Mouse (Mus musculus) cortical plate, adult 2 months (tissue): ENCODE data around the gene Yipf3. TPM values are rescaled to one million over a fixed set of nuclear protein-coding genes. Genes with fewer than 3 reads are reported as not detected.
A peak's percentile ranks its signal among the peaks of the same experiment; 100 is the strongest.

Source experiments
- H3K27ac ChIP-seq: fragments of 200-500 bp; 2 replicates; pipeline ENCODE4 v1.5.1; 2012; ENCODE audit warnings: low read length, control low read depth, inconsistent platforms; ENCODE audit not compliant: insufficient read depth
- H3K4me1 ChIP-seq: fragments of 200-500 bp; 2 replicates; pipeline ENCODE4 v1.6.1; 2011; ENCODE audit warnings: low read length; ENCODE audit not compliant: control insufficient read depth, insufficient read depth
- H3K4me3 ChIP-seq: fragments of 200-500 bp; 2 replicates; pipeline ENCODE4 v1.5.1; 2011; ENCODE audit warnings: mild to moderate bottlenecking, low read length, control low read depth; ENCODE audit not compliant: insufficient read depth
- CTCF ChIP-seq: fragments of 200-500 bp; IDR thresholded peaks from 2 replicates; pipeline ENCODE4 v1.5.1; 2011; ENCODE audit warnings: mild to moderate bottlenecking, control low read depth, low read length; ENCODE audit not compliant: insufficient read depth; ENCODE audit errors: extremely low read depth
- POLR2A ChIP-seq: fragments of 200-500 bp; IDR thresholded peaks from 2 replicates; pipeline ENCODE4 v1.6.1; 2011; ENCODE audit warnings: mild to moderate bottlenecking, low read length, control low read depth; ENCODE audit not compliant: insufficient read depth; ENCODE audit errors: extremely low read depth
- polyA plus RNA-seq: library from polyadenylated mRNA; depleted of rRNA; stranded (reverse); fragments of >200 nt; gene quantifications from 2 replicates; pipeline ENCODE4 v1.2.3, GENCODE M21; 2012

Yipf3 gene
- polyA plus RNA-seq, 1 experiment: 91.5 TPM

- TF ChIP-seq CTCF: no peak
- TF ChIP-seq POLR2A: 0 out of 2 replicates have a peak, but pooled peaks have one; percentile 19
- no peak within 1 kb of the TSS for H3K27ac ChIP-seq
- peak within 1 kb of the TSS; percentile 60 for H3K4me3 ChIP-seq
- peaks cover 3% of the 10 kb centered on the region; the same call in 1 of the 2 replicates for H3K4me1 ChIP-seq
Measured at GRCm38 (mm10) chr17:46282483-46283123, 34.7 kb downstream of the Yipf3 start, which contains the start of gene Tjap1. Gene Tjap1 (minus strand): TSS chr17:46283026.

GRCm38 (mm10) chr17:46283140-46283539 lies 35.3 kb downstream of the Yipf3 start:
- H3K27ac ChIP-seq: no peak overlapping the region
- TF ChIP-seq POLR2A (no peak), CTCF (no peak)

GRCm38 (mm10) chr17:46283911-46284310 lies 36.0 kb downstream of the Yipf3 start:
- no peak overlapping the region for H3K27ac ChIP-seq
- peaks cover 1% of the 10 kb centered on the region; the same call in 1 of the 2 replicates for H3K4me1 ChIP-seq
- no peak overlapping the region for H3K4me3 ChIP-seq
- TF ChIP-seq POLR2A (no peak), CTCF (no peak)

More at GRCm38 (mm10) chr17:46283140-46283539, 35.3 kb downstream of the Yipf3 start:
- Histone ChIP-seq H3K4me3 (peak overlapping the region; percentile 60; the same call in 1 of the 2 replicates), H3K4me1 (peaks cover 1% of the 10 kb centered on the region; the same call in 1 of the 2 replicates)

GRCm38 (mm10) chr17:46284653-46285052 lies 36.8 kb downstream of the Yipf3 start:
- TF ChIP-seq POLR2A (no peak), CTCF (no peak)
- Histone ChIP-seq H3K4me1 (peaks cover 1% of the 10 kb centered on the region; the same call in 1 of the 2 replicates), H3K4me3 (no peak overlapping the region), H3K27ac (no peak overlapping the region)

- H3K4me1 ChIP-seq: peaks cover 1% of the 10 kb centered on the region; the same call in 1 of the 2 replicates
- no peak overlapping the region for H3K4me3 ChIP-seq
- TF ChIP-seq POLR2A (no peak), CTCF (no peak)
- H3K27ac ChIP-seq: no peak overlapping the region
Measured at GRCm38 (mm10) chr17:46285407-46285806, 37.5 kb downstream of the Yipf3 start.

GRCm38 (mm10) chr17:46287678-46288095 lies 39.8 kb downstream of the Yipf3 start:
- H3K4me3 ChIP-seq: no peak overlapping the region
- 0 out of 2 replicates have a peak, but pooled peaks cover 1% of the 10 kb centered on the region for H3K4me1 ChIP-seq
- H3K27ac ChIP-seq: no peak overlapping the region
- no peak for TF ChIP-seq POLR2A
- no peak for TF ChIP-seq CTCF

GRCm38 (mm10) chr17:46296601-46297000 lies 48.7 kb downstream of the Yipf3 start:
- H3K27ac ChIP-seq: no peak overlapping the region
- H3K4me1 ChIP-seq: 0 out of 2 replicates have a peak, but pooled peaks cover 2% of the 10 kb centered on the region
- H3K4me3 ChIP-seq: peak overlapping the region; percentile 59; the same call in 1 of the 2 replicates
- TF ChIP-seq POLR2A (no peak), CTCF (no peak)

GRCm38 (mm10) chr17:46297028-46297363 lies 49.1 kb downstream of the Yipf3 start:
- Histone ChIP-seq H3K4me1 (0 out of 2 replicates have a peak, but pooled peaks cover 2% of the 10 kb centered on the region), H3K27ac (peak overlapping the region; percentile 48; the same call in 1 of the 2 replicates), H3K4me3 (peak overlapping the region; percentile 59)
- TF ChIP-seq CTCF: no peak
- TF ChIP-seq POLR2A: no peak

GRCm38 (mm10) chr17:46297364-46298219 lies 49.7 kb downstream of the Yipf3 start, which contains the start of gene Dlk2:
Gene Dlk2 (plus strand): TSS chr17:46297421.
- TF ChIP-seq POLR2A (peak; percentile 85), CTCF (no peak)
- 0 out of 2 replicates have a peak, but pooled peaks cover 2% of the 10 kb centered on the region for H3K4me1 ChIP-seq
- H3K27ac ChIP-seq: peak within 1 kb of the TSS; percentile 48
- peak within 1 kb of the TSS; percentile 59 for H3K4me3 ChIP-seq
